Mouse (Mus musculus): ENCODE data around the gene Slc4a1ap.

GRCm38 (mm10) chr5:31567951-31568657 is 41.3 kb downstream of the Slc4a1ap start:
- TF ChIP-seq CTCF (IDR thresholded peaks at IDR 0.05; ENCODE audit: low read depth) (no peak), EP300 (IDR thresholded peaks at IDR 0.05; ENCODE audit: low read depth) (no peak)

All from liver, embryonic 14.5 days (tissue).